Mouse (Mus musculus) gastrocnemius, postnatal 4 days (tissue): ENCODE data around the gene Abcg2. TPM values are rescaled to one million over a fixed set of nuclear protein-coding genes. Genes with fewer than 3 reads are reported as not detected.
A peak's percentile ranks its signal among the peaks of the same experiment; 100 is the strongest.

Source experiments
- DNase-seq, 2 experiments: peaks; one replicate each; pipeline ENCODE4 v3.0.0; 2021 to 2022; ENCODE audit warnings: low spot score in 2 of 2, mixed read lengths in 2 of 2
- total RNA-seq, 2 experiments: library from RNA; stranded (reverse); gene quantifications; 2 replicates each; pipeline ENCODE4 v1.2.3; 2021

Abcg2 gene
- total RNA-seq, 2 experiments from 2014 or later = 28.8 to 31.4 TPM

GRCm38 (mm10) chr6:58633731-58634130 lies 49.4 kb downstream of the Abcg2 start:
- no peak for DNase-seq

- no peak for DNase-seq
Observed at GRCm38 (mm10) chr6:58638566-58638965, 54.2 kb downstream of the Abcg2 start.

GRCm38 (mm10) chr6:58639391-58639790 lies 55.1 kb downstream of the Abcg2 start:
- DNase-seq = no peak

- DNase-seq = peak; percentile 31 to 62
Observed at GRCm38 (mm10) chr6:58640333-58641018, 56.2 kb downstream of the Abcg2 start.

GRCm38 (mm10) chr6:58641056-58641799 lies 56.9 kb downstream of the Abcg2 start:
- no peak for DNase-seq

- no peak for DNase-seq
Observed at GRCm38 (mm10) chr6:58642191-58642590, 57.9 kb downstream of the Abcg2 start.

GRCm38 (mm10) chr6:58644586-58644985 lies 60.3 kb downstream of the Abcg2 start:
- no peak for DNase-seq

GRCm38 (mm10) chr6:58648100-58648749 lies 63.9 kb downstream of the Abcg2 start:
- no peak for DNase-seq

- DNase-seq = no peak
Observed at GRCm38 (mm10) chr6:58650136-58650535, 65.8 kb downstream of the Abcg2 start.

- no peak for DNase-seq
Observed at GRCm38 (mm10) chr6:58651038-58651437, 66.7 kb downstream of the Abcg2 start.

- no peak for DNase-seq
Observed at GRCm38 (mm10) chr6:58660951-58661575, 76.7 kb downstream of the Abcg2 start.

GRCm38 (mm10) chr6:58677802-58678201 lies 93.5 kb downstream of the Abcg2 start:
- no peak for DNase-seq

- no peak for DNase-seq
Observed at GRCm38 (mm10) chr6:58678530-58678929, 94.2 kb downstream of the Abcg2 start.

GRCm38 (mm10) chr6:58691584-58691983 lies 107.3 kb downstream of the Abcg2 start:
- no peak for DNase-seq

- DNase-seq = no peak
Observed at GRCm38 (mm10) chr6:58694257-58694656, 109.9 kb downstream of the Abcg2 start.

GRCm38 (mm10) chr6:58694765-58695164 lies 110.4 kb downstream of the Abcg2 start:
- DNase-seq = no peak

GRCm38 (mm10) chr6:58710369-58710768 lies 126.0 kb downstream of the Abcg2 start:
- DNase-seq = no peak

GRCm38 (mm10) chr6:58711909-58712308 lies 127.6 kb downstream of the Abcg2 start:
- DNase-seq = no peak

- no peak for DNase-seq
Observed at GRCm38 (mm10) chr6:58733851-58734250, 149.5 kb downstream of the Abcg2 start.

- DNase-seq = no peak
Observed at GRCm38 (mm10) chr6:58735090-58735489, 150.8 kb downstream of the Abcg2 start.
